Mouse (Mus musculus) intestine, embryonic 14.5 days (tissue): ENCODE data around the gene Catsperd. TPM values are rescaled to one million over a fixed set of nuclear protein-coding genes. Genes with fewer than 3 reads are reported as not detected.

Experiments
- ATAC-seq: fragments of 200-750 bp; cut with Nextera tagmentation; replicated peaks from 2 replicates; pipeline ENCODE4 v1.8.0; 2017; ENCODE audit warnings: low read depth, moderate number of reproducible peaks, moderate TSS enrichment, moderate library complexity; ENCODE audit not compliant: low FRiP score, low TSS enrichment
- DNase-seq: peaks from one replicate; pipeline ENCODE4 v3.0.0-alpha.2; 2018; ENCODE audit warnings: low spot score
- H3K27ac ChIP-seq: fragments of 300-500 bp; sonication (generic); 2 replicates; pipeline ENCODE4 v1.5.1; 2014; ENCODE audit warnings: low read depth, mild to moderate bottlenecking, control low read depth
- H3K27me3 ChIP-seq: fragments of 300-500 bp; sonication (generic); replicated peaks from 2 replicates; pipeline ENCODE4 v1.6.1; 2014; ENCODE audit warnings: low read length, control low read depth; ENCODE audit not compliant: control insufficient read depth, insufficient read depth
- H3K36me3 ChIP-seq: fragments of 300-500 bp; sonication (generic); 2 replicates; pipeline ENCODE4 v1.6.1; 2014; ENCODE audit warnings: low read length, control low read depth; ENCODE audit not compliant: control insufficient read depth, insufficient read depth
- H3K4me1 ChIP-seq: fragments of 300-500 bp; sonication (generic); replicated peaks from 2 replicates; pipeline ENCODE4 v1.6.1; 2014; ENCODE audit warnings: low read length, control low read depth, mixed read lengths; ENCODE audit not compliant: control insufficient read depth, insufficient read depth
- H3K4me2 ChIP-seq: fragments of 300-500 bp; sonication (generic); 2 replicates; pipeline ENCODE4 v1.6.1; 2014; ENCODE audit warnings: low read length
- H3K4me3 ChIP-seq: fragments of 300-500 bp; sonication (generic); 2 replicates; pipeline ENCODE4 v1.5.1; 2014; ENCODE audit warnings: low read depth, low read length, control low read depth, mixed read lengths
- H3K9ac ChIP-seq: fragments of 300-500 bp; sonication (generic); 2 replicates; pipeline ENCODE4 v1.6.1; 2014; ENCODE audit warnings: mild to moderate bottlenecking, low read length
- H3K9me3 ChIP-seq: fragments of 300-500 bp; sonication (generic); 2 replicates; pipeline ENCODE4 v1.6.1; 2016; ENCODE audit warnings: low read length, control low read depth; ENCODE audit not compliant: control insufficient read depth
- WGBS: fragments of 180-500 bp; shearing (Covaris S2); extraction: QIAGEN DNeasy Blood & Tissue Kit; methylation state at CpG from one replicate; pipeline ENCODE4 v1.1.7; 2014; 5-methylcytosine and 5-hydroxymethylcytosine counted together
- polyA plus RNA-seq: library from polyadenylated mRNA; unstranded; fragments of >200 nt; fragmentation: Nextera tagmentation; extraction: Ambion mirVana; gene quantifications from 2 replicates; pipeline ENCODE4 v1.2.1, GENCODE M21; 2014

Gene Catsperd
- 0.93 and 1.1 TPM in 2 replicates for polyA plus RNA-seq

DNA sequence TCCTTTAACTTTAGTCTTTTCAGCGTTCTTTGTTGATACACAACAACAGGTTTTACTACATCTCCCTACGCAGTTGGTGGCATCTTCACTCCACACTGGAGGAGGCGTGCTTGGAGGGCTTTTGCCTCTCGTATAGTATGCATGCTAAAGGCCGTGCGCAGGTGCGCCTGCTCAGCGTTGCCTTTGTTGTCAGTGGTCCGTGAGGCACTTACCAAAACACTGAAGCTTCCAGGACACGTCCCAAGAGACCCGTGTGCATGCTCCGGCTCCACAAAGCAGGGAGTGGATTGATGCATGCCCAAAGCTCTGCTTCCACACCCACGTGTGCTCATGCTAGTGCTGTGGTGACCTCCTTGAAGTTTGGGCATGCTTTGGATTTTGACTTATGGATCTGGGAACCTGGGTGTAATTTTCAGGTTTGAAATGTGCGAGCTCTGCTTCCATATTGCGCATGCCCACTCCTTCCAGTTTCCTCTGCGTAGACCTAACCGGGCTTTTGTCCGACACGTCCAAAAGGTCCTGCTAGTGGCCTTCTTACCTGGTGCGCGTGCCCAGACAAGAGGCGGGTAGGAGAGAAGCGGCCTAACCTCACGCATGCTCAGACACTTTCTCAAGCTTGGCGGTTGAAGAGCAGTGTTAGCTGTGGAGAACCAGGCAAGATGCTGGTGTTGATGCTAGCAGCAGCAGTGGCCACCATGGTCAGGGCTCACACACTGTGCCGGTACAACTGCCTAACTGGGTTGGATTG, at the start of gene Catsperd:
TSS of gene Catsperd (plus strand) at position 614 of the 748 bp plus-strand sequence.
- Histone ChIP-seq H3K4me1 (peaks cover 18% of the 10 kb centered on the region), H3K4me3 (peak within 1 kb of the TSS; percentile 91), H3K27ac (peak within 1 kb of the TSS; percentile 77), H3K9me3 (no peaks in the 10 kb centered on the region), H3K9ac (peak within 1 kb of the TSS; percentile 12; the same call in 1 of the 2 replicates), H3K4me2 (peak within 1 kb of the TSS; percentile 92), H3K27me3 (no peaks in the 10 kb centered on the region), H3K36me3 (peaks cover 17% of the 10 kb centered on the region)
- peak; percentile 75 for DNase-seq
- 10% methylated on average over 26 of the region's 26 CpGs for WGBS
- ATAC-seq = peak; percentile 45

- no peak for DNase-seq
- WGBS = 67% methylated on average over 1 of the region's 1 CpGs
- Histone ChIP-seq H3K4me1 (peaks cover 30% of the 10 kb centered on the region), H3K27me3 (no peaks in the 10 kb centered on the region), H3K27ac (no peak overlapping the region), H3K4me3 (peak overlapping the region; percentile 91), H3K9me3 (no peaks in the 10 kb centered on the region), H3K4me2 (peak overlapping the region; percentile 94), H3K36me3 (peaks cover 69% of the 10 kb centered on the region), H3K9ac (peak overlapping the region; percentile 90)
- no peak for ATAC-seq
These were observed 44.9 kb upstream of the Catsperd start for GRCm38 (mm10) chr17:56583071-56583470.

DNA sequence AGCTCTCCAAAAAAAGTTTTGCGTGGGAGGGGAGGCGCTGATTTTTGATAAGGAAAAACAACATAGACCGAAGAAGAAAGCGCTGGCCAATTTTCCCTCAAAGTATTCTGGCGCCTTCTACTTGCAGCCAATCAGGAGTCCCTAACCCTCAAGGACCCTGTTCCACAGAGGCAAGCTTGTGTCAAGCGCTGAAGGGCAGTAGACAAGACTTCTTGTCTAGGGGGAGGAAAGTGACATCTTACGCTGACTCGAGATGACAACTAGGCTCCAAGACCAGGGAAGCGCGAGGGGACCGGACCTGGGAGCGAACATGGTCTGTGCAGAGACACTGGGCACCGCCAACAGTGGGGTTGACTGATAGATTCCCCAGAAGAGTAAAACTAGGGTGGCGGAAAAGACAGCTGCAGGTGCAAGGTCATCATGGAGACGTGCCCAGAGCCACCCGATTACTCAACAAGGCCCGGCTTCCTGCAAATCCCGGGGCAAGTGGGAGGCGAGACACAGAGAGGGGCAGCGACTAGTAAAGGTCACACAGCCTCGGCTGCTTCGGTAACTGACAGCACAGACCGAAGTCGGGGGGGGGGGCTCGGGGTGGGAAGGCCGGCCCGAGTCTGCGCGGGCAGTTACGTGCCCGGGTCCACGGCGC, 44.2 kb upstream of the Catsperd start:
- H3K27ac ChIP-seq = peak overlapping the region; percentile 95
- H3K4me3 ChIP-seq = peak overlapping the region; percentile 91
- no peaks in the 10 kb centered on the region for H3K27me3 ChIP-seq
- H3K9me3 ChIP-seq = no peaks in the 10 kb centered on the region
- ATAC-seq (no peak), DNase-seq (peak; percentile 58)
- H3K9ac ChIP-seq = peak overlapping the region; percentile 90
- 2% methylated on average over 29 of the region's 33 CpGs for WGBS
- H3K36me3 ChIP-seq = peaks cover 69% of the 10 kb centered on the region
- H3K4me2 ChIP-seq = peak overlapping the region; percentile 94
- H3K4me1 ChIP-seq = peaks cover 30% of the 10 kb centered on the region

- peak within 1 kb of the TSS; percentile 99 for H3K4me3 ChIP-seq
- DNase-seq = peak; percentile 96
- no peaks in the 10 kb centered on the region for H3K9me3 ChIP-seq
- H3K4me2 ChIP-seq = peak within 1 kb of the TSS; percentile 94
- H3K27me3 ChIP-seq = no peaks in the 10 kb centered on the region
- H3K36me3 ChIP-seq = peaks cover 70% of the 10 kb centered on the region
- peak within 1 kb of the TSS; percentile 90 for H3K9ac ChIP-seq
- peak within 1 kb of the TSS; percentile 95 for H3K27ac ChIP-seq
- H3K4me1 ChIP-seq = peaks cover 30% of the 10 kb centered on the region
- WGBS = under 1% methylated on average over 89 of the region's 101 CpGs
- peak; percentile 95 for ATAC-seq
These were observed 43.4 kb upstream of the Catsperd start, which contains the start of the genes Safb2 and Safb for GRCm38 (mm10) chr17:56584257-56585130. Gene Safb2, minus strand, starts transcription at chr17:56584585. Gene Safb, plus strand, starts transcription at chr17:56584825.

DNA sequence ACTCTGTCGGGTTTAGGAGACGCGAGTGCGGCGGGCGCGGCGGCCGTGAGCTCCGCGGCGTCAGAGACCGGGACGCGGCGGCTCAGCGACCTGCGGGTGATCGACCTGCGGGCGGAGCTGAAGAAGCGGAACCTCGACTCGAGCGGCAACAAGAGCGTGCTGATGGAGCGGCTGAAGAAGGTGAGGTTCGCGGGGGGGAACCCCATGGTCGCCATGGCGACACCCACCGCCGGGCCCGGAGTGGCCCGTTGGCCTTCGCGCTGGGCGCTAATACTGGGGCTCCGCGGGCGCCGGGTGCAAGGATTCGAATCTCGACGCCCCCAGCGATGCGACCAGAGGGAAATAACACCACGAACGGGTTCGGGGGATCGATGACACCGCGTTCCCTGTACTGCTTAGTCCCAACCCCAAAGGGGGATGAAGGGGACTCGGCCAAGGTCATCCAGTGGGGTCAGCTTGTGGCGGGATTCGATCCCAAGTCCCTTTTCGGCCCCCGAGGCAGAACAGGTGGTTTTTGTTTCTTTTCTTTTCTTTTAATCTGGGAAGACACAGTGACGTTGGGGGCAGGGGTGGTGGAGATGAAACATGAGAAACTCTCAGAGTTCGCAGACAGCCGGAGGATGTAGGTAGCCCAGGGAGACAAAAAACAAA, 42.6 kb upstream of the Catsperd start:
- Histone ChIP-seq H3K4me2 (peak overlapping the region; percentile 90), H3K4me3 (peak overlapping the region; percentile 99), H3K36me3 (peaks cover 70% of the 10 kb centered on the region), H3K27me3 (no peaks in the 10 kb centered on the region), H3K9ac (peak overlapping the region; percentile 82), H3K27ac (peak overlapping the region; percentile 95), H3K4me1 (peaks cover 30% of the 10 kb centered on the region), H3K9me3 (no peaks in the 10 kb centered on the region)
- under 1% methylated on average over 61 of the region's 61 CpGs for WGBS
- DNase-seq (peak; percentile 75), ATAC-seq (peak; percentile 11)

GRCm38 (mm10) chr17:56587773-56588172, 40.2 kb upstream of the Catsperd start:
- DNase-seq = no peak
- H3K4me1 ChIP-seq = peaks cover 24% of the 10 kb centered on the region
- no peak overlapping the region for H3K4me3 ChIP-seq
- H3K9me3 ChIP-seq = no peaks in the 10 kb centered on the region
- peaks cover 69% of the 10 kb centered on the region for H3K36me3 ChIP-seq
- no peak for ATAC-seq
- no peak overlapping the region for H3K4me2 ChIP-seq
- H3K27ac ChIP-seq = no peak overlapping the region
- WGBS = 78% methylated on average over 1 of the region's 1 CpGs
- no peak overlapping the region for H3K9ac ChIP-seq
- no peaks in the 10 kb centered on the region for H3K27me3 ChIP-seq

GRCm38 (mm10) chr17:56588921-56589320, 39.0 kb upstream of the Catsperd start:
- no peak overlapping the region for H3K27ac ChIP-seq
- H3K4me3 ChIP-seq = no peak overlapping the region
- H3K9me3 ChIP-seq = no peaks in the 10 kb centered on the region
- 90% methylated on average over 4 of the region's 4 CpGs for WGBS
- no peak for DNase-seq
- H3K9ac ChIP-seq = no peak overlapping the region
- H3K4me2 ChIP-seq = no peak overlapping the region
- H3K36me3 ChIP-seq = peaks cover 77% of the 10 kb centered on the region
- no peak for ATAC-seq
- no peaks in the 10 kb centered on the region for H3K27me3 ChIP-seq
- H3K4me1 ChIP-seq = peaks cover 15% of the 10 kb centered on the region

DNA sequence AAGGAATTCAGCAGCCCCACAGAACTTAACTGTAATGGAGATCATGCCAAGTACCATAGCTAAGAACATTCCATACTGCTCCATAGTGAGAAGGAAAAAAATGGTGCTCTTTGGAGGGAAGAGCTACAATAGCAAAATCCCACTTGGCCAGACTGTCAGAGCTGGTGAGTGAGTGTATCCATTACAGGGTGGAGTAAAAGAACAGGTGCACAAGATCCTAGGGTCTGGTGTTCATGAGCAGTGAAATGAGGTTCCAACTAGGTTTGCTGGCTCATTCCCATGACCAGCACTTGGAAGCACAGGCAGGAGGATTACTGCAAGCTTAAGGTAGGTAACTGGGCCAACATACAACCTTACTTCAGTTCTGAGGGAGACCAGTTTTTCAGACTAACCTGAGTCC, 35.4 kb upstream of the Catsperd start:
- no peak overlapping the region for H3K9ac ChIP-seq
- no peaks in the 10 kb centered on the region for H3K27me3 ChIP-seq
- DNase-seq (no peak), ATAC-seq (no peak)
- H3K4me1 ChIP-seq = no peaks in the 10 kb centered on the region
- peaks cover 98% of the 10 kb centered on the region for H3K36me3 ChIP-seq
- H3K27ac ChIP-seq = no peak overlapping the region
- no peak overlapping the region for H3K4me2 ChIP-seq
- H3K9me3 ChIP-seq = no peaks in the 10 kb centered on the region
- H3K4me3 ChIP-seq = no peak overlapping the region
